Mouse (Mus musculus): ENCODE measurements around the gene Ccdc57.

Ccdc57 gene

GRCm38 (mm10) chr11:120932564-120933398 lies at the start of gene Ccdc57:
Ccdc57 (minus strand) TSS chr11:120932872.
- peak; percentile 93 for DNase-seq (ENCODE audit: low spot score)

- DNase-seq (ENCODE audit: low spot score), result no peak
Measured at GRCm38 (mm10) chr11:120982459-120982858, 49.8 kb upstream of the Ccdc57 start.

- DNase-seq (ENCODE audit: low spot score), result no peak
Measured at GRCm38 (mm10) chr11:120981661-120982060, 49.0 kb upstream of the Ccdc57 start.

GRCm38 (mm10) chr11:120980427-120981035 lies 47.9 kb upstream of the Ccdc57 start:
- DNase-seq (ENCODE audit: low spot score), result no peak

GRCm38 (mm10) chr11:120979711-120980426 lies 47.2 kb upstream of the Ccdc57 start:
- no peak for DNase-seq (ENCODE audit: low spot score)

GRCm38 (mm10) chr11:120973318-120973717 lies 40.6 kb upstream of the Ccdc57 start:
- no peak for DNase-seq (ENCODE audit: low spot score)

- no peak for DNase-seq (ENCODE audit: low spot score)
Measured at GRCm38 (mm10) chr11:120971237-120971636, 38.6 kb upstream of the Ccdc57 start.

- no peak for DNase-seq (ENCODE audit: low spot score)
Measured at GRCm38 (mm10) chr11:120969742-120970141, 37.1 kb upstream of the Ccdc57 start.

GRCm38 (mm10) chr11:120965587-120965986 lies 32.9 kb upstream of the Ccdc57 start:
- no peak for DNase-seq (ENCODE audit: low spot score)

- DNase-seq (ENCODE audit: low spot score), result no peak
Measured at GRCm38 (mm10) chr11:120964195-120965157, 31.8 kb upstream of the Ccdc57 start.

- no peak for DNase-seq (ENCODE audit: low spot score)
Measured at GRCm38 (mm10) chr11:120962909-120963308, 30.2 kb upstream of the Ccdc57 start.

- DNase-seq (ENCODE audit: low spot score), result no peak
Measured at GRCm38 (mm10) chr11:120962050-120962771, 29.5 kb upstream of the Ccdc57 start.

- no peak for DNase-seq (ENCODE audit: low spot score)
Measured at GRCm38 (mm10) chr11:120961594-120961993, 28.9 kb upstream of the Ccdc57 start.

- no peak for DNase-seq (ENCODE audit: low spot score)
Measured at GRCm38 (mm10) chr11:120960248-120960647, 27.6 kb upstream of the Ccdc57 start.

- no peak for DNase-seq (ENCODE audit: low spot score)
Measured at GRCm38 (mm10) chr11:120959564-120959963, 26.9 kb upstream of the Ccdc57 start.

GRCm38 (mm10) chr11:120959066-120959465 lies 26.4 kb upstream of the Ccdc57 start:
- DNase-seq (ENCODE audit: low spot score), result no peak

GRCm38 (mm10) chr11:120957731-120958257 lies 25.1 kb upstream of the Ccdc57 start:
- no peak for DNase-seq (ENCODE audit: low spot score)

GRCm38 (mm10) chr11:120957052-120957451 lies 24.4 kb upstream of the Ccdc57 start:
- DNase-seq (ENCODE audit: low spot score), result no peak

- DNase-seq (ENCODE audit: low spot score), result no peak
Measured at GRCm38 (mm10) chr11:120955701-120956100, 23.0 kb upstream of the Ccdc57 start.

GRCm38 (mm10) chr11:120954936-120955335 lies 22.3 kb upstream of the Ccdc57 start:
- no peak for DNase-seq (ENCODE audit: low spot score)

All from testis, postnatal 10 days (tissue).